Mouse (Mus musculus) embryo, embryonic 10.5 days (tissue): ENCODE data around the gene Mesp1.
A peak's percentile ranks its signal among the peaks of the same experiment; 100 is the strongest.

ENCODE experiments used
- DNase-seq: peaks from one replicate; pipeline ENCODE4 v3.0.0-alpha.2; 2015; ENCODE audit warnings: low spot score

Gene Mesp1

DNA sequence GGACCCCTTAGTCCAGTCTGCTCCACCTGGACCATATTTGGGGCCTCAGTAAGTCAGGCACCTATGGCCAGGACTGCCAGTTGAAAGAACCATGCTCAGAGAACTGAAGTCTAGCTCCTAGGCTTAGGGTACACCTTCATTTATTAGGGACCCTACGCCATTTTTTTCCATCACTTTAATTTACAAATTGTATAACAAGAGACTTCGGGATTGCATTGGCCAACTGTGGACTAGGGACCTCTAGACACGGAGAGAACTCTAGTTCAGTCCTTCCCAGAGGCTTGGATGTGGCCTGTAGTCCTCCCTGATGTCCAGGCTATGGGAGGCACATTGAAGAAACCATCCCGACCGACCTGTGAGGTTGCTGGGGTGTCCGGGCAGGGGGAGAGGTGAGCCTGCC is at the start of gene Mesp1:
Gene Mesp1, minus strand, starts transcription at position 101 of the 400 bp plus-strand sequence.
- DNase-seq = no peak

DNA sequence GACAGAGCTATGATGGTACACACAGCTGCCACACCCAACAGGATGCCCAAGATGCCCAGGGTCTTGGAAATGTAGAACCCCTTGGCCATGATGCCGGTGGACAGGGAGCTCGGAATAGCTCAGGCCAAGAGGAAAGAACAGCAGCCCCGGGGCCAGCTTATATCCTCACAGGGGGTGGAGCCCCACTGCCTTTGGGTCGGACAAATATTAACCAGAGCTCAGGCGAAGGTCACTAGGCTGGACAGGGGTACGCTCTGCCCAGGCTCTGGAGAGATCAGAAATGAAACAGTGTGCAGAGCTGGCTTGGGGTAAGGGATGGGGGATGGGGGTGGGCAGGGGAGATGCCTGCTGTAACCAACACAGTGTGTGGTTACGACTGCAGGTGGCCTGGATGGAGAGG is 48.6 kb upstream of the Mesp1 start:
- DNase-seq = no peak

- DNase-seq = no peak
These were observed 43.7 kb upstream of the Mesp1 start for GRCm38 (mm10) chr7:79837247-79837646.

DNA sequence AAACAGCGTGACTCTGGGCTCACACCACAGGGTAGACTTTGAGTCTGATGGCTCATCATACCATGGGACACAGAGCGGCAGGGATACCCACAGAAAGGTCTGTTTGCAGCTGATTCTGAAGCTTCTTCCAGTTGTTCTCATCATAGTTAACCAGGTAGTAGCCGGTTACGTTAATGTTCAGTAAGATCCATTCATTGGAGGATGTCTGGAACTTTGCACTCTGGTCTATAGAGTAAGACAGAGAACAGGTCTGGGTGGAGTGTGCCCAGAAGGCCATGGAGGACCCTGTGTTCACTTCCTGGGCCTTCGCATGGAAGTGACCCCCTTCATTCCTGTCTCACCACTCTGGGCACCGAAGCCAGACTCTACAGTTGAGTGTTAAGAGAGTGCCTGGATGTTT is 41.6 kb upstream of the Mesp1 start:
- DNase-seq = no peak

- DNase-seq = no peak
These were observed 39.4 kb upstream of the Mesp1 start for GRCm38 (mm10) chr7:79832980-79833379.

- no peak for DNase-seq
These were observed 38.0 kb upstream of the Mesp1 start for GRCm38 (mm10) chr7:79831585-79831984.

DNA sequence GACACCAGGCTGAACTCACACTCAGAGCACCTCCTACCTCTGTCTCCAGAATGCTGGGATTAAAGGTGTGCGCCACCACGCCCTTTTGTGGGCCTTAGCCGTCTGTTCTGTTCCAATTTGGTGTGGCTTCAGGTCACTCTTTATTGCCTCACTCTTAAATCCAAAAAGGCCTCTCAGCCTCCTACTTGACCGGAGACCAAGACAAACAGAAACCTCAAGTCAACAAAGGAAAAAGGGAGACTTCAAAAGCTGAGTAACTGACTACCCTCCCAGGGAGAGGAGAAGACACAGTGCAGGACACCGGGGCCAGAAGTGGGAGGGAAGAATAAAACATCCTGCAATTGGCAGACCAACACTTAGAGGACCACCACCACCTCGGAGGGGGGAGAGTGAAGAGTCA is 37.6 kb upstream of the Mesp1 start:
- no peak for DNase-seq

DNA sequence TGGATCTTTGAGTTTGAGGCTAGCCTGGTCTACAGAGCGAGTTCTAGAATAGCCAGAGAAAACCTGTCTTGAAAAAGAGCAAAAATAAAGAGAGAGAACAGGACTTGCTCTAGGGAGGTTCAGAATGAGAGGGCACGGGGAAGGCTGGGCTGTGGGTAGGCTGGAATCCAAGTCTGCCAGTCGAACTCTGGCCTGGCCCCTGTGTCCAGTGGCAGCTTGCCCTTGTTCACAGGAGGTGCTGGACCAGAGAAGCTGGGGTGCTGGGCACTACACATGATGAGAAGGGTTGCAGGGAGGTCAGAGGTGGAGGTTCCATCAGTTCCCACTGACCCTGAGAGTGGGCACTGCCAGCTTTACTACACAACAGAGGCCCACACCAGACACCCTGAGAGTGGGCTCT is 34.8 kb upstream of the Mesp1 start:
- no peak for DNase-seq

DNA sequence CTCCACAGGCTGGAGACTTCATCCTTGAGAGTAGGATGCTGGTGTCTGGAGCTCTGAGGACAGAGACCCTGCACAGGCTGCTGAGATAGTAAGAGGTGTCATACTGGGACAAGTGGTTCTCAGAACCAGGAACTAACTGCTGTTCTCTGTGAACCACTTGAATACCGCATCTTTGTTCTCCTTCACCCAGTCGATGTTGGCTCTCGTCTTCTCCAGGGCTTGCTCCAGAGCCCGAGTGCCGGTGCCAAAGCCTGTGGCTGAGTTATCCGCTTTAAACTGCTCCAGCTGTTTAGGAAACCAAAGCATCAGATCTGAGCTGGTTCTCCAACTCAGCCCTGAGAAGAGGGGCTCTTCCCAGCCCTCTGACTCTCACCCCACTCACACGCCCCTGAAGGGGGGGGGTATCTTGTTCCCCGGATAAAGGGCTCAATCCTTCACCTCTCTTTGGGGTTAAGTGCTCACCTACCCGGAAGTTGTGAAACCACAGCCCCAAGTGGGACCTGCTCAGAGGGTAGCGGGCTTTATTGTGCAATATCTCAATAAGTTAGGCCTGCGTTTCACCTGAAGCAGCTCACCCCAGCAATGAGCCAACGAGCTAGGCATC is 28.6 kb upstream of the Mesp1 start:
- no peak for DNase-seq

DNA sequence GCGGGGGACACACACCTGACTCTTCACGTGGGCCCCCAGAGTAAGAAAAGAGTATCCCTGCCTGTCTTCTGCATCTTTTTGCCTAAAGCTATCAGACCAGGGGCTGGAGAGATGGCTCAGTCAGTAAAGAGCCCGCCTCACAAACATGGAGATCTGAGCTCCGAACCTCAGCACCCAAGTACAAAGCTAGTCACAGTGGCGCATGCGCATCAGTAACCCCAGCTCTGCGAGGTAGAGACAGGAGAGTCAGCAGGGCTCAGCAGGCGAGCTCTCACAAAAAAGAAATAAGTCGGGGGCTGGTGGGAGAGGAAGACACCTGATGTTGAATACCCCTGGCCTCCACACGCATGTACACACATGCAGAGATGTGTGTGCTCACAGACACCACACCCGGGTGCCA is 26.4 kb upstream of the Mesp1 start:
- DNase-seq = no peak

DNA sequence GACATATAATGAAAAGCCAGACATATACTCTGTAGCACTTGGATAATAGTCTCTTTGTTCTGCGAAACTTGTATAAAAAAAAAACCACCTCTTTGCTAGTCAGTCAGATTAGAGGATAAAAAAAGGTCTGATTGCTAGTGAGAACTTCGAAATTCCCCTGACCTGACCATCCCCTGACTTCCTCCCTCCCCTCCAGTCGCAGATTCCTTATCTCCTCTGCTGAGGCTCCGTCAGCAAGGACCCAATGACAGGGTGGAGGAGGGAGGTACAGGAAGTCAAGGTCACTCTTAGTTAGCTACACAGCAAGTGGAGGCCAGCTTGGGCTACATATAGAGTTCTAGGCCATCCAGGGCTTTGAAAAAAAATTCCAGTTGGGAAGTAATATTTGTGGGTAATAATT is 25.9 kb upstream of the Mesp1 start:
- DNase-seq = no peak

DNA sequence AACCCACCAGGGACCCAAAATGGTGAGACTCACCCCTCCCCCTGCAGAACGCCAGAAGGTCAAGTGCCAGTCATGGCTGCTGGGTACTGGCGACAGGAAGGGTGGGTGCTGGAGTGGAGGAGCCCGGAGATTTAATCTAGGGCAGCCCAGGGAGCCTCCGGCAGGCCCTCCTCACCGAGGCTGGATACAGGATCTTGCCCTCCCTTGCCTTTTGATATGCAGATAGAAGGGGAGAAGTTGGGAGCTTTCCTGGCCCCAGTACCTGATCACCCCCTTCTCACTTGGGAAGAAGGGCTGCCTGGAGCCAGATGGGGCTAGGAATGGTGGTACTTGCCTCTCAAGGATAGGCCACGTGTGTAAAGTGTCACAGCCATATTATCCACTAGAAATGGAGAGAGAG is 24.7 kb upstream of the Mesp1 start:
- no peak for DNase-seq

- no peak for DNase-seq
These were observed 19.8 kb upstream of the Mesp1 start for GRCm38 (mm10) chr7:79813409-79813808.

GRCm38 (mm10) chr7:79810611-79811506 is 17.3 kb upstream of the Mesp1 start, which contains the start of gene Mesp2:
Mesp2 (plus strand) TSS chr7:79810727.
- peak; percentile 85 for DNase-seq

DNA sequence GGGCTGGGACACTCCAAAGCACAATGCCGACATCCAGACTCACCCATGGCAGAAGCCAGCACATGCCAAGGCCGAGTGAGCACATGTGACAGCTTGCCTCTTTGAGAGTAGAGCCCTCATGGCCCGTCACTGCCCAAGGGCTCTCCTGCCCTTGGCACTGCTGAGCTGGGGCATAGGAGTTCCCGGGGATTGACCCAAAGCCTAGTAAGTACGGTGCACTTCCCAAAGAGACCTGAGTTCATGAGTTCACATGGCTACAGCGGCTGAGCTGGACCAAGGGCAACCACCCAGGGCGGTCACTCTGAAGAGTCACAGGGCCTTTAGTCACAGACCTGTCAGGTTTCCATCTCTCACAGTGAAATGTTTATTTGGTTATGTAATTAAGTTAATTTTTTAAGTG is 15.0 kb upstream of the Mesp1 start:
- DNase-seq = no peak

GRCm38 (mm10) chr7:79803887-79804286 is 10.3 kb upstream of the Mesp1 start:
- no peak for DNase-seq

DNA sequence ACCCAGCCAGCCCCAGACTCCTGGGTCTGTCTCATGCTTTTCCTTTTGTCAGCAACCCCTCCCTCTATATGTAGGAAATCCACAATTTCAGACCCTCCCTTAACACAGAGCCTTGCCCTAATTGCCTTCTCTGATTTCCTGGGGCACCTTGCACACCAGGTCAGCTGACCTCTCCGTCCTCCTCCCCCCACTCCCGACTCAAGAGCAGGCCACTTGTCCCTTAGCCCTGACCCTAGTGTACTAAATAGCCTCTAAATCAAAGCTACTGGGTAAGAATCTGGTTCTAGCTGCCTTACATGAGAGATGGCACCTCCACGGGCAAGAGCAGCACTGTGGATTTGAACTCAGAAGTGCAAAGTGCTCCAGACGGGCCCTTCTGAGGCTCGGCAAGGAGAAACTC is 8.4 kb upstream of the Mesp1 start:
- DNase-seq = no peak

GRCm38 (mm10) chr7:79801391-79801790 is 7.8 kb upstream of the Mesp1 start:
- no peak for DNase-seq

DNA sequence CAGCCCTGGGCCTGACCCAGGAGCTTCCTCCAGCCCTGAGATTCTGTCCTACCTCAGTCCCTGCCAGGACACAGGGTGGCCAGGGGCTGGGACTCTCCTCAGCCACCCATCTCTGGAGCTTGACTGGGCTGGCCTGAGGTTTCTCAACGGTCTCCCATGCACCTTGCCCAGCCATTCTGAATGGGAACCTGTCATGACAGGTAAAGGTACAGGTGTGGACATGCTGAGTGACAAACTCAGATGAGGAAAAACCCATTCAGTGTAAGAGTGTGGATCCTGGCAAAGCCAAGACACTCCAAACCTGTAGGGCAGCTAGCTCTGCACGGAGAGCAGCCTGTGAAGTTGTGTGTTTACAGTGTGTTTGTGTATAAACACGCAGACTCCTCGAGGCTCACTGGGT is 6.7 kb upstream of the Mesp1 start:
- no peak for DNase-seq

DNA sequence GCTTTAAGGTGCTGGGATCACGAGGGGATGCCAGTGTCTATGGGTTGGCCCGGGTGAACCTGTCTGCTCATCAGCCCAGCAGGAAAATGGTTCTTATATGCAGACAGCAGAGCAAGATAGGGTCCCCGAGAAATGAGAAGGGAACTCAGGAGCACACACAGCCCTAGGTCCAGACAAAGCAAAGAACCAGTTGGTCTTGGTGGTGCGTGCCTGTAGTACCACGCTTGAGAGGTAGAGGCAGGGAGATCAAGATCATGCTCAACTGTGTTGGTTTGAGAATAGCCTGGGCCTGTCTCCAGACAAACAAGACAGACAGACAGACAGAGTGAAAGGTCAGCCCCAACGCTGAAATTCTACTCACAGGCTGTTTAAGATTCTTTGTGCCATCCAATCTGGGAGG is 5.9 kb upstream of the Mesp1 start:
- DNase-seq = no peak

- peak; percentile 92 for DNase-seq
These were observed 5.5 kb upstream of the Mesp1 start for GRCm38 (mm10) chr7:79799048-79799447.

GRCm38 (mm10) chr7:79798606-79799005 is 5.0 kb upstream of the Mesp1 start:
- DNase-seq = peak; percentile 18

DNA sequence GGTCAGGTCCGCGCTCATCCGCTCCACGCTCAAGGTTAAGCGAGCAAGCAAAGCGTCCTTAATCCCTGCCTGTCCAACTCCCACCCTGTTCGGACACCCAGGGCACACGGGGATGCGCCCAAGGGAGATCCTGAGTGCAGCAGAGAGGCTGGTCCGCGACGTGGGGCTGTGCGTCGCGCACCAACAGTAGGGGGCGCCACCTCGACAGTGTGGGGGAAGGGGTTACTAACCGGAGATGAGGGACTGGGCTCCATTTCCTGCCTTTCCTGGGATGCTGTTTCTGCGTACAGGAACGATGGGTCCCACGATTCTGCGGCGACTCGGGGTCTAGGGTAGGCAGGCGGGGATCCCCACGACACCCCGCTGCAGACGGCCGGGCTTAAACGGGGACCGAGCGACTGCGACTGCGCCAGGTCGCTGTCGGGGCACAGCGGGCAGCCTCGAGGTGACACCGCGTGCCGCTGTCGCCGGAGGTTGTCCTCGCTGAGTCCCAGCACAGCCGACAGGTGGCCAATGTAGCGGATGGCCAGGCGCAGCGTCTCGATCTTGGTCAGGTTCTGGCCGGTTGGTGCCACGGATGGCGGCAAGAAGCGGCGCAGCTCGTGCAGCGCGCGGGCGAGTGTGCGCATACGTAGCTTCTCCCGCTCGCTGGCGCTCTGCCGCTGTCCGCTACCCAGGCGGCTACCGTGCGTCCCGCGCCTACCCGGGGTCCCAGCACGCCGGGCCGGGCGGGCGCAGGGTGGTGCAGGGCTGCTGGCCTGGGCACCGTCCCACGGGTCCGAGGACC is 760 bp downstream of the Mesp1 start:
- DNase-seq = peak; percentile 62
